Mouse (Mus musculus): ENCODE measurements around the gene Ip6k2.

GRCm38 (mm10) chr9:108792730-108793129, 9.1 kb downstream of the Ip6k2 start:
- TF ChIP-seq CTCF (IDR thresholded peaks at IDR 0.05; ENCODE audit: borderline replicate concordance, insufficient read depth, low read length) = no peak
- TF ChIP-seq POLR2A (IDR thresholded peaks at IDR 0.05; ENCODE audit: low read depth, low read length) = no peak

All from embryonic fibroblast, embryonic 13.5 days (primary cell).